Mouse (Mus musculus): ENCODE data around the gene H2-Ab1. TPM values are rescaled to one million over a fixed set of nuclear protein-coding genes. Genes with fewer than 3 reads are reported as not detected.

The H2-Ab1 gene
- polyA plus RNA-seq, 1 experiment from 2014 or later: 53.9 TPM

- Histone ChIP-seq H3K9me3 (ENCODE audit: control insufficient read depth) (no peaks in the 10 kb centered on the region), H3K4me2 (replicated peaks; ENCODE audit: low read depth) (no peak overlapping the region), H3K27ac (ENCODE audit: low read depth, low read length) (no peak overlapping the region), H3K4me3 (ENCODE audit: low read depth, low read length) (no peak overlapping the region), H3K4me1 (replicated peaks; ENCODE audit: control insufficient read depth, insufficient read depth, low read length) (no peaks in the 10 kb centered on the region), H3K27me3 (replicated peaks; ENCODE audit: control insufficient read depth, insufficient read depth, low read length) (no peaks in the 10 kb centered on the region), H3K36me3 (ENCODE audit: control insufficient read depth, insufficient read depth) (no peaks in the 10 kb centered on the region), H3K9ac (ENCODE audit: low read depth, low read length) (no peak overlapping the region)
- ATAC-seq: no peak
- WGBS: 87% methylated on average over 4 of the region's 4 CpGs
- no peak for TF ChIP-seq CTCF (IDR thresholded peaks at IDR 0.05; ENCODE audit: low read depth)
Observed at GRCm38 (mm10) chr17:34301670-34302190, 44.2 kb downstream of the H2-Ab1 start.

- no peak overlapping the region for H3K4me3 ChIP-seq (ENCODE audit: low read depth, low read length)
- no peak overlapping the region for H3K27ac ChIP-seq (ENCODE audit: low read depth, low read length)
- no peaks in the 10 kb centered on the region for H3K9me3 ChIP-seq (ENCODE audit: control insufficient read depth)
- no peaks in the 10 kb centered on the region for H3K36me3 ChIP-seq (ENCODE audit: control insufficient read depth, insufficient read depth)
- no peak for ATAC-seq
- H3K4me1 ChIP-seq (replicated peaks; ENCODE audit: control insufficient read depth, insufficient read depth, low read length): no peaks in the 10 kb centered on the region
- no peaks in the 10 kb centered on the region for H3K27me3 ChIP-seq (replicated peaks; ENCODE audit: control insufficient read depth, insufficient read depth, low read length)
- no peak for TF ChIP-seq CTCF (IDR thresholded peaks at IDR 0.05; ENCODE audit: low read depth)
- whole genome bisulfite sequencing: 59% methylated on average over 2 of the region's 2 CpGs
- no peak overlapping the region for H3K4me2 ChIP-seq (replicated peaks; ENCODE audit: low read depth)
- no peak overlapping the region for H3K9ac ChIP-seq (ENCODE audit: low read depth, low read length)
Observed at GRCm38 (mm10) chr17:34303789-34304188, 46.3 kb downstream of the H2-Ab1 start.

GRCm38 (mm10) chr17:34304751-34305150 lies 47.3 kb downstream of the H2-Ab1 start:
- no peaks in the 10 kb centered on the region for H3K9me3 ChIP-seq (ENCODE audit: control insufficient read depth)
- H3K27ac ChIP-seq (ENCODE audit: low read depth, low read length): no peak overlapping the region
- H3K36me3 ChIP-seq (ENCODE audit: control insufficient read depth, insufficient read depth): no peaks in the 10 kb centered on the region
- H3K9ac ChIP-seq (ENCODE audit: low read depth, low read length): no peak overlapping the region
- H3K4me3 ChIP-seq (ENCODE audit: low read depth, low read length): no peak overlapping the region
- no peak overlapping the region for H3K4me2 ChIP-seq (replicated peaks; ENCODE audit: low read depth)
- peak; percentile 32; the same call in 1 of the 2 replicates for ATAC-seq
- H3K4me1 ChIP-seq (replicated peaks; ENCODE audit: control insufficient read depth, insufficient read depth, low read length): no peaks in the 10 kb centered on the region
- 21% methylated on average over 4 of the region's 4 CpGs for WGBS
- H3K27me3 ChIP-seq (replicated peaks; ENCODE audit: control insufficient read depth, insufficient read depth, low read length): no peaks in the 10 kb centered on the region; the same call in 1 of the 2 replicates
- TF ChIP-seq CTCF (IDR thresholded peaks at IDR 0.05; ENCODE audit: low read depth): no peak

- no peak for TF ChIP-seq CTCF (IDR thresholded peaks at IDR 0.05; ENCODE audit: low read depth)
- Histone ChIP-seq H3K4me3 (ENCODE audit: low read depth, low read length) (no peak within 1 kb of the TSS), H3K36me3 (ENCODE audit: control insufficient read depth, insufficient read depth) (no peaks in the 10 kb centered on the region), H3K27ac (ENCODE audit: low read depth, low read length) (no peak within 1 kb of the TSS), H3K27me3 (replicated peaks; ENCODE audit: control insufficient read depth, insufficient read depth, low read length) (no peaks in the 10 kb centered on the region; the same call in 1 of the 2 replicates), H3K4me1 (replicated peaks; ENCODE audit: control insufficient read depth, insufficient read depth, low read length) (no peaks in the 10 kb centered on the region), H3K4me2 (replicated peaks; ENCODE audit: low read depth) (no peak within 1 kb of the TSS), H3K9me3 (ENCODE audit: control insufficient read depth) (no peaks in the 10 kb centered on the region), H3K9ac (ENCODE audit: low read depth, low read length) (no peak within 1 kb of the TSS)
- no peak for ATAC-seq
Observed at GRCm38 (mm10) chr17:34305380-34306030, 48.0 kb downstream of the H2-Ab1 start, which contains the start of gene H2-Eb1. Gene H2-Eb1 (plus strand): TSS chr17:34305867.

- no peak for TF ChIP-seq CTCF (IDR thresholded peaks at IDR 0.05; ENCODE audit: low read depth)
- H3K27me3 ChIP-seq (replicated peaks; ENCODE audit: control insufficient read depth, insufficient read depth, low read length): no peaks in the 10 kb centered on the region; the same call in 1 of the 2 replicates
- no peaks in the 10 kb centered on the region for H3K36me3 ChIP-seq (ENCODE audit: control insufficient read depth, insufficient read depth)
- no peak overlapping the region for H3K9ac ChIP-seq (ENCODE audit: low read depth, low read length)
- no peaks in the 10 kb centered on the region for H3K9me3 ChIP-seq (ENCODE audit: control insufficient read depth)
- 77% methylated on average over 2 of the region's 2 CpGs for WGBS
- no peak overlapping the region for H3K4me3 ChIP-seq (ENCODE audit: low read depth, low read length)
- no peak for ATAC-seq
- H3K4me1 ChIP-seq (replicated peaks; ENCODE audit: control insufficient read depth, insufficient read depth, low read length): no peaks in the 10 kb centered on the region
- H3K4me2 ChIP-seq (replicated peaks; ENCODE audit: low read depth): no peak overlapping the region
- no peak overlapping the region for H3K27ac ChIP-seq (ENCODE audit: low read depth, low read length)
Observed at GRCm38 (mm10) chr17:34306407-34306806, 48.9 kb downstream of the H2-Ab1 start.

GRCm38 (mm10) chr17:34307216-34307615 lies 49.7 kb downstream of the H2-Ab1 start:
- Histone ChIP-seq H3K9ac (ENCODE audit: low read depth, low read length) (no peak overlapping the region), H3K27me3 (replicated peaks; ENCODE audit: control insufficient read depth, insufficient read depth, low read length) (no peaks in the 10 kb centered on the region; the same call in 1 of the 2 replicates), H3K4me3 (ENCODE audit: low read depth, low read length) (no peak overlapping the region), H3K9me3 (ENCODE audit: control insufficient read depth) (no peaks in the 10 kb centered on the region), H3K36me3 (ENCODE audit: control insufficient read depth, insufficient read depth) (no peaks in the 10 kb centered on the region), H3K4me1 (replicated peaks; ENCODE audit: control insufficient read depth, insufficient read depth, low read length) (no peaks in the 10 kb centered on the region), H3K27ac (ENCODE audit: low read depth, low read length) (no peak overlapping the region), H3K4me2 (replicated peaks; ENCODE audit: low read depth) (no peak overlapping the region)
- no peak for ATAC-seq
- TF ChIP-seq CTCF (IDR thresholded peaks at IDR 0.05; ENCODE audit: low read depth): no peak

Measured in intestine, postnatal 0 days (tissue).